Mouse (Mus musculus): Measurements from ENCODE around the gene Slc39a1. TPM values are rescaled to one million over a fixed set of nuclear protein-coding genes. Genes with fewer than 3 reads are reported as not detected.
"Not testable (repeated sequence)": the region's sequence is repeated elsewhere in the genome, so short reads cannot be mapped to it uniquely, and the experiment has no call there.

Slc39a1 gene
- total RNA-seq, 2 experiments from 2014 or later: 94.0 to 95.4 TPM

DNA sequence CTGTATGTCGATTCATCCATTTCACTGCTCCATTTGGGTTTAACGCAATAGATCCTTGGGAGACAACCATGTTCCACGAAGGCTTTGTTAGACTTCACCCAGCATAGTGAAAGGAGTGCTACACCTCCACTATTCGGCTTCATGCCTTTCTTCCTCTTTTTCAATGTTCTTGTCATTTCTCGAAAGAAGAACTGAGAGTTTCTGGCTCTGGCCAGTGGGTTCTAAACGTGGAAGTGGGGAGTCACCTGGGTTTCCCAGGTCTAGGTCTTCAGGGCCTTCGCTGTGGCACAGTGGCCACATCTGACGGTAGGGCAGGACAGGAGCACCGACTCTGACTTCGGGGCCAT lies 16.7 kb downstream of the Slc39a1 start:
- DNase-seq: no peak
- intact Hi-C loops (cut with DNase I): loop anchor here (2.0 kb wide), 1 partner anchor 108 kb away; no protein-coding TSS in a partner anchor

DNA sequence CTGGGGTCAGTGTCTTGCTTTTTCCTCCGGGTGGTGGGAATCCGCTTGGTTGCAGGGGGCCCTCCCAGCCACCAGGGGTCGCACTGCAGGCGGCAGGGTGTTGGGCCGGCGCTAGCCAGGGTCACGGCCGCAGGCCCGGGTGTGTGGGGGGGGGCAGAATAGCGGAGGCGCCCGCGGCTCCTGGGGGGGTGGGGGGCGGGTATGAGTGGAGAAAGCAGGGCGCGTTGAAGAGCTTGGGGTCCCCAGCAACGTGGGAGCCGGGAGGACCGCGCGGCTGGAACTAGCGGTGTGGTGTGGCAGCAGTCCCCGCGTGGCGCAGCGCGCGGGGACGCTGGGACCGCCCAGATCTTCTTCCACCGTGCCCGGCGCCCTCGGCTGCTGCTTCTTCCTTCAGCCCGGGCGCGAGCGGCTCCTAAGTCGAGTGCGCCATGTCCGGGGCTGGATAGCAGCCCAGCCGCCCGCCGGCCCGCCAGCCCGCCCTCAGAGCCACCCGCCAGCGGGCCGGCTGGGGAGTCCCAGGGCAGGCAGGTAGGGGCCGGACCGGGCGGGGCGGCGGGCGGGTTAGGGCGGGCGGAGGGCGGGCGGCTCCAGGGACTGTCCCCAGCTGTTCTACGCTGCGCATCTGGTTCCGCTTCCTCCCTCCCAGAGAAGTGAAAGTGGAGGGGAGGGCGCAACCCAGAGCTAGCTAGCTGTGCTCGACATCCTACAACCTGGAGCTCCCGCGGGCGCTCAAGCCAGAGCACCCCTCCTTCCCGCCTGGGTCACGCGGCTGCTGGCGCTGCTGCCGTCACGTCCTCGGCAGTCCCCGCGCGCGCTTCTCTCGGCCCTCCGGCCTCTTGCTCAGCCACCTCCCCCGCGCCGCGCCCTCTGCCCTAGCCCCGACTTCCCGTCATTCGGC lies 17.3 kb downstream of the Slc39a1 start, which contains the start of gene Dennd4b:
Gene Dennd4b (plus strand): TSS at position 152 of the 898 bp plus-strand sequence.
- peak; percentile 95 to 98 for DNase-seq
- intact Hi-C loops (cut with DNase I): loop anchor here (2.0 kb wide), 1 partner anchor 108 kb away; no protein-coding TSS in a partner anchor

DNA sequence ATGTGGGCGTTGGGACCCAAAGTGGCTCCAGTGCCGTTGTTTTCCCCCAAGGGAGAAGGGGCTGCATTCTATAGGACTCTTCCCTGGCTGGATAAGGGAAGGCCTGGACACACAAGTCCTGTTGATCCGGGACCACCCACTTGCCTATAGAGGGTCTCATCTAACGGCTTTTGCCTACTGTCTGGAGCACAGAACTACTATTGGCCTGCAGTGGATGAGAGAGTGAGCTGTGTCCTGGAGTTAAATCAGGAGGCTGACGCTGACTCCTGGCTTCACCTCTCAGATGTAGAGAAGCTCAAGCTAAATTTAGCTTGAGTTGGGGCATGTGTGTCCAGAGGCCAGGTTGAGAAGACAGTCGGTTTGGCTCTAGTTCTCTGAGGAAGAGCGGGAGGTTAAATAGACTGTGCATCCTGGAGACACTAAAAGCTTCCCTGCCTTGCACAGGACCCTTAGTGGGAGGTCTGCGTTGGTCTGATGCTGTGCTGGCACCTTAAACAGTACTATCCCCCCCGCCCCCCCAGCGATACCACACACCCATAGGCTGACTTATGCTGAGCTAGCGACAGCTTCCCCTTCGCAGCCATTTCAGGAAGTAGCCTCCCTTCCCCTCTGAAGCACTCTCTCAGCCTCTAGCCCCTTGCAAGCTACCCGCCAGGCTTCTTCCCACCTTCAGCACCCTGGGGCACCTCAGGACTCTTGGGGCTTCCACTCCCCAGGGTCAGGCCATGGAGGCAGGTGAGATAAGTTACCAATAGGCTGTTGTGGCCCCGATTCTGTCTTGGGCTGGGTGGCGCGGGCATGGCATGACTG lies 18.2 kb downstream of the Slc39a1 start:
- intact Hi-C loops (cut with DNase I): loop anchor here (2.0 kb wide), 1 partner anchor 107 kb away; no protein-coding TSS in a partner anchor
- DNase-seq: peak; percentile 25 to 33

DNA sequence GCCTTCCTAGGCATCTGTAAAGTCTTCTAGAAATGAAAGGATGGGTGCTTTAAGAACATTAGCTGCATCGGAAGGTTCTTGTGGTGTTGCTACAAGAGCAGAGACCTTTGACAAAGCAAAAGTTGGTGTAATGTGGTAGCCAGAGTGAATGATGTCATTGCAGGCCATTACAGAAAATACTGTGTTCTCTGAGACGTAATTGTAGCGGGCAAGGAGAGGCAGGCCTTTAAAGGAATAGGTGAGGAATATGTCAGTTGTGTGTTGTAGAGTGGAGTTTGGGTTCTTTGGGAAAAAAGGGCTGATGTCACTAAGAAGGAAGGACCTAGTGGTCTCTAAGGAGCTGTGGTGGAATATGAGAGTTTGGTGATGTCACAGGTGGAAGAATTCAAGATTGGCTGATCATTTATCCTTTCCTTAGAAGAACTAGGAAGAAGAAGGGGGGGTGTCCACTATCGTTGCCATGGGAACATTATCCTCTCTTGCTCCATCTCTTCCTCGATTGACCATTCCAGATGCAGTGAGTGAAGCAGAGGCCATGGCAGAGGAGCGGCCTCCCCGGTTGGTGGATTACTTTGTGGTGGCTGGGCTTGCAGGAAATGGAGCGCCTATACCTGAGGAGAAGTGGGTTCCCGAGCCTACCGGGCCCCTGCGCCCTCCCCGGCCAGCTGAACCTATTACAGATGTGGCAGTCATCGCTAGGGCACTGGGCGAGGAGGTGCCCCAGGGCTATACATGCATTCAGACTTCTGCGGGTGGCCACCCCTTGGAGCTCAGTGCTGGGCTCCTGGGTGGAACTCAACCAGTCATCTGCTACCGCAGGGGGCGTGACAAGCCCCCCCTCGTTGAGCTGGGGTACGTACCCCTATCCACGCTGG lies 19.2 kb downstream of the Slc39a1 start:
- intact Hi-C loops (cut with DNase I): no loop called here
- no peak for DNase-seq

DNA sequence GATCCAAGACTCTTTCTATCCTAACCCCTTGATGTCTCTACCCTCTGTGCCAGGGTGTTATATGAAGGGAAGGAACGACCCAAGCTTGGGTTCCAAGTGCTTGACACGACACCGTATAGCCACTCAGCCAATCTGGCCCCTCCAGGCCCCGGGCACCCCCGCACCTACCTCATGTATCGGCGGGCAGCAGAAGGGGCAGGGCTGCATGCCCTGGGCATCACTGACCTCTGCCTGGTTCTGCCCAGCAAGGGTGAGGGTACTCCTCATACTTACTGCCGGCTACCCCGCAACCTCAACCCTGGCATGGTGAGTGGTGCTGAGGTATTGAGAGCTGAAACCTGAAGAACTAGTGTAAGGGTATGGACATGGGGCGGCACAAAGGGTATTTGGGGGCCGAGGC lies 20.2 kb downstream of the Slc39a1 start:
- intact Hi-C loops (cut with DNase I): no loop called here
- no peak for DNase-seq

DNA sequence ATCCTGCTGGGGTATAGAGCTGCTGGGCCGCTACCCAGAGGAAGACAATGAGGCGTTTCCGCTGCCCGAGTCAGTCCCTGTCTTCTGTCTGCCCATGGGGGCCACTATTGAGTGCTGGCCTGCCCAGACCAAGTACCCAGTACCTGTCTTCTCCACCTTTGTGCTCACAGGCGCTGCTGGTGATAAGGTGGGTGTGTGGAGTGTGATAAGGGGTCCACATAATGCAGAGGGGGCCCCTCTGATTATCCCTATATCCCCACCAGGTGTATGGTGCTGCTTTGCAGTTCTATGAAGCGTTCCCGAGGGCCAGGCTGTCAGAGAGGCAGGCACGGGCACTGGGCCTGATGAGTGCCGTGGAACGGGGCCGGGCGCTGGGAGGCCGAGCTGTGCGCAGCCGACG lies 21.0 kb downstream of the Slc39a1 start:
- intact Hi-C loops (cut with DNase I): no loop called here
- DNase-seq: no peak

DNA sequence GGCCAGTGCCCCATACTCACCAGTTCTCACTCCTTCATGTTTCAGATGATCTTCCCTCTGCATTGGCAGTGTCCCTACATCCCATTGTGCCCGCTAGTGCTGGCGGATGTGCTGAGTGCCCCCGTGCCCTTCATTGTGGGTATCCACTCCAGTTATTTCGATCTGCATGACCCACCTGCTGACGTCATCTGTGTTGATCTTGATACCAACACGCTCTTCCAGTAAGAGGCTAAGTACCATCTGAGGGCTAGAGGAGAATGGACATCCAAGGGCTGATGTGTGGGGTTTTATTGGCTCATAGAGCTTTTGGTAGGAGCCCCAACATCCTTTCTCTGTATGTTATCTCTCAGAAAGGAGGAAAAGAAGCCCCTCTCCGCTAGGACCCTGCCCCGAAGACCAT lies 22.8 kb downstream of the Slc39a1 start:
- intact Hi-C loops (cut with DNase I): no loop called here
- DNase-seq: no peak

DNA sequence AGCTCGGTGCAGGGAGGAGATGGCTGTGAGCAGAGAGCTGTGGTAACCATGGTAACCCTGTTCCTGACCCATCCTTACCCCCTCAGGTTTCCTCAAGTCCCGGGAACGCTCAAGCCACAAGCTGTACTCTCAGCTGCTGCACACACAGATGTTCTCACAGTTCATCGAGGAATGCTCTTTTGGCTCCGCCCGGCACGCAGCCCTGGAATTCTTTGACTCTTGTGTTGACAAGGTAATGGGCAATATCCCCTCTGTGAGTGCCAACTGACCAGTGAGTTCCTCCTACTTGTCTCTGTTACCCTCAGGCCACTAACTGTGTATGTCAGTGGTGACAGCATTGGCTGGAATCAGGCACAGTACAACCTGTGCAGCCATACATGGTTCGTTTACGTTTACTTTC lies 24.2 kb downstream of the Slc39a1 start:
- intact Hi-C loops (cut with DNase I): no loop called here
- no peak for DNase-seq

DNA sequence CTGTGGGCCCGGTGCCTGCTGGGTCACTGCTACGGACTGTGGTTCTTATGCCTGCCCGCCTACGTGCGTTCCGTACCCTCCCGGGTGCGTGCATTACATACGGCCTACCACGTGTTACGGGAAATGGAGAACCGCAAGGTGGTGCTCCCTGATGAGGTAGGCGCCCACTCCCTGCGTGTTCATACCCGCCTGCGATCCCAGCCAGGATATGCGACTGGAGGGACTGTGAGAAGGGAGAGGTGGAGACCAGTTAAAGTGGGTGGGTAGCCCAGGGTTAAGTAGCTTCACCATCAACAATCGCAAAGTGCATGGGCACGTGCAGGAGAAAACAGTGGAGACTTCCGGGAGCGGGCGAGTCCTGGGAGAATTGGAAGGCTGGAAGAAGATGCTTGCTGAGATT lies 25.9 kb downstream of the Slc39a1 start:
- DNase-seq: no peak

DNA sequence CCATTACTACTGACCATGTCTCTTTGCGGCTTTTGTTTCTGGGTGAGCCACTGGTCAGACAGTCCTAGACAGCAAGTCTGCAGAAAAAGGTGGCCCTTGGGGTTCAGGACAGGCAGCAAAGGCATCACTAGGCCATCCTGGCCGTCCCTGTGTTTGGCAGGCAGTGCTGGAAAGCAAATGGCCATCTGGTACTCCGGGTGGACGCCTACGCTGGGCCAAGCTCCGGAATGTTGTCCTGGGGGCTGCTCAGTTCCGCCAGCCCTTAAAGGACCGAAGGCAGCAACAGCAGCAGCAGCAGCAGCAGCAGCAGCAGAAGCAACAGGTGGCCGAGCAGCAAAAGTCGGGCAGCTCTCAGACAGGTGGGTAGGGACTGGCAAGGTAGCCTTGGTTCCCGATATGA lies 27.3 kb downstream of the Slc39a1 start:
- intact Hi-C loops (cut with DNase I): no loop called here
- DNase-seq: no peak

More for the DNA sequence above, 25.9 kb downstream of the Slc39a1 start:
- intact Hi-C loops (cut with DNase I): no loop called here

DNA sequence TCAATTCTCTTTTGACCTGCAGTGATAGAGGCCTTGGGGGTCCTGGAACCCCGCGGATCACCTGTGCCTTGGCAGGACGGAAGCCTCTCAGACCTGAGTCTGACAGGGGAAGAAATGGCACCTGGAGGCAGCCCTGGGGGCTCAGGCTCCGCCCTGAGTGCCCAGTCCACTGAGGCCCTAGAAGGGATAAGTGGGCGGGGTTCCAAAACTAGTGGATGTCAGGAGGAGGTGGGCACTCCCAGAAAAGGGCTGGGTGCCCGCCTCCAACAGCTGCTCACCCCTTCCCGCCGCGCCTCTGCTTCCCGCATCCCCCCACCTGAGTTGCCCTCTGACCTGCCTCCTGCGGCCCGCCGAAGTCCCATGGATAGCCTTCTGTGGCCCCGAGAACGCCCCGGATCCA lies 28.9 kb downstream of the Slc39a1 start:
- DNase-seq: no peak
- intact Hi-C loops (cut with DNase I): no loop called here

DNA sequence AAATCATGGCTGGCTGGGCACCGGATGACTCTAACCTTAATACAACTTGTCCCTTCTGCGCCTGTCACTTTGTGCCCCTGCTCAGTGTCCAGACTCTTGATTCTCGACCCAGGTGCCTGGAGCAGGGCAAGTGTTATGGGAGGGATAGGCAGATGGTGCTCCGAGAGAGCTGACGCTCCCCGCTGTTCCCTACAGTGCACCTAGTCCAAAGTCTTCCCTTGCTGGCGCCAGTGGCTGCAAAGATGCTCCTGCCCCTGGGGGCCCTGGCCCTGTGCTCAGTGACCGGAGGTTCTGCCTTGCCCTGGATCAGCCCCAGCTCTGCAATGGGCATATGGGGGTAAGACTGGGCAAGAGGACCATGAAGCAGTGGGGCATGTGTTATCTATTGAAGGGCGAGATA lies 29.8 kb downstream of the Slc39a1 start:
- intact Hi-C loops (cut with DNase I): no loop called here
- no peak for DNase-seq

DNA sequence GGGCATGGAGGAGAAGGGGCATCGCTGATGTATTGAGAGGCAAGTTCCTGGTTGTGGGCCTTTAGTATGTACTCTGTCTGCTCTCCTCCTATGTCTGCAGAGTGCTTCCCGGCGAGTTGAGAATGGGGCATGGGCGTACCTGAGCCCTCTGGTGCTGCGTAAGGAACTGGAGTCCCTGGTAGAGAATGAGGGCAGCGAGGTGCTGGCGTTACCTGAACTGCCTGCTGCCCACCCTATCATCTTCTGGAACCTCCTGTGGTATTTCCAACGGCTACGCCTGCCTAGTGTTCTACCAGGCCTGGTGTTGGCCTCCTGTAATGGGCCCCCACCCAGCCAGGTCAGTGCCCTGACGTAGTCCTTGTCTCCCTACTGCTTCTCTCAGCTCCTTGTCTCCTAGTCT lies 30.2 kb downstream of the Slc39a1 start:
- no peak for DNase-seq
- intact Hi-C loops (cut with DNase I): no loop called here

DNA sequence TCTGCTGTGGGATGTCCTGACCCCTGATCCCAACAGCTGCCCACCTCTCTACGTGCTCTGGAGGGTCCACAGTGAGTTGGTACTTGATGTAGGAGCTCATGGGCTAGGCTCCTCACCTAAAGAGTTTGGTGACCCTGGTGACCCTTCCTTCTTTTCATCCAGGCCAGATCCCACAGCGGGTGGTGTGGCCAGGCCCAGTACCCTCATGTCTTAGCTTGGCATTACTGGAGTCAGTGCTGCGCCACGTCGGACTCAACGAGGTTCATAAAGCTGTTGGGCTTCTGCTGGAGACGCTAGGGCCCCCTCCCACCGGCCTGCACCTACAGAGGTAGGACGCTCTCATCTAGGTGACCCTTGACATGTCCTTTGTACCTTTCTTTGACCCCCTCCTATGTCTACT lies 31.2 kb downstream of the Slc39a1 start:
- DNase-seq: no peak
- intact Hi-C loops (cut with DNase I): no loop called here

DNA sequence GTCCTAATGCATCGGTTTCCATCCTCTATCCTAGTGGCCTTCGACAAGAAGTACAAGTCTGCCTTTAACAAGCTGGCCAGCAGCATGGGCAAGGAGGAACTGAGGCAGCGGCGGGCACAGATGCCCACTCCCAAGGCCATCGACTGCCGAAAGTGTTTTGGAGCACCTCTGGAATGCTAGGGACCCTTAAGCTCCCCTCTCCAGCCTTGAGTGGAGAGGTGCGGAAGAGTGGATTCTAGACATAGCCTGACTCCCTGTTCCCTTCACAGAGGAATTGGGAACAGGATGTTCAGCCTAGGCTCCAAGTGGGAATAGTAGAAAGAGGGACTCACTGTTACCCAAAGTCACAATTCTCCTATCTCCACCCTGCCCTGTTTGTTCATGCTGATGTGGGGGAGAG lies 31.8 kb downstream of the Slc39a1 start:
- intact Hi-C loops (cut with DNase I): no loop called here
- DNase-seq: no peak

DNA sequence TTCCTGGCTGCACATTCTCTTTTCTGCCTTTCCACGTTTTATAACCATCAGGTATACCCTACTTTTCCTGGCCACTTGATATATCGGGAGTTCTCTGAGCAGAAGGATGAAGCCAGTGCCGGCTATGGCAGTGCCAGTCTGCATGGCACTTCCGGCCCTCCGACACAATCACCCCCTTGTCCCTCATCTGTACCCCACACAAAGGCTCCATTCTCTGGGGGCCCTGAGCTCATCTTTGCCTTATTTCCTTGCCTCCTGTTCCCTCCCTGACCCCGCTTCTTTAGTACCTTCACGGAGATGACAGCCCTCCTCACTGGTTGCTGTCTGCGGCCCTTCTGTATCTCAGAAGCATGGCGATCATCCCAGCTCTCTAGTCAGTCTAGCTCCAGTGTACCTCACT lies 32.7 kb downstream of the Slc39a1 start:
- no peak for DNase-seq
- intact Hi-C loops (cut with DNase I): no loop called here

DNA sequence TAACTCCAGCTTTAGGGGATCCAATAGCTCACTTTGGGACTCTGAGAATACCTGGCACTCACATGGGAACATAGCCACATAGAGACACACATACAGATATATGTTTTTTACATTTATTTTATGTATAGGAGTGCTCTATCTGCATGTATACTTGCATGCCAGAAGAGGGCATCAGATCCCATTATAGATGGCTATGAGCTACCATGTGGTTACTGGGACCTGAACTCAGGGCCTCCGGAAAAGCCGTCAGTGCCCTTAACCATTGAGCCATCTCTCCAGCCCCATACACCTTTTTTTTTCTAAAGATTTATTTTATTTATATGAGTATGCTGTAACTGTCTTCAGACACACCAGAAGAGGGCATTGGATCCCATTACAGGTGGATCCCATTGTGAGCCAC lies 36.2 kb downstream of the Slc39a1 start:
- no peak for DNase-seq
- intact Hi-C loops (cut with DNase I): no loop called here

DNA sequence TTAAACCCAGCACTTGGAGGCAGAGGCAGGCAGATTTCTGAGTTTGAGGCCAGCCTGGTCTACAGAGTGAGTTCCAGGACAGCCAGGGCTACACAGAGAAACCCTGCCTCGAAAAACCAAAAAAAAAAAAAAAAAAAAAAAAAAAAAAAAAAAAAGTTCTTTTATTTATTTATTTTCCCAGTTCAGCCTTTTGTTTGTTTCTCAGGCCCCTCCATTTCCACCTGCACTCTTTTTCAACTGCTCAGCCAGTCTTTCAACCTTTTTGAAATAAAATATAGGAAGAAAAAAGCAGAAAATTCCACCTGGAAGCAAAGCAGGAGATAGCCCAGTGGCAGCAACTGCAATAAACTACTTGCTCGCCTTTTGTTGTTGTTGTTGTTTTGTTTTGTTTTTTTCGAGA lies 41.4 kb downstream of the Slc39a1 start:
- DNase-seq; intact Hi-C loops (cut with DNase I): not testable (repeated sequence)

DNA sequence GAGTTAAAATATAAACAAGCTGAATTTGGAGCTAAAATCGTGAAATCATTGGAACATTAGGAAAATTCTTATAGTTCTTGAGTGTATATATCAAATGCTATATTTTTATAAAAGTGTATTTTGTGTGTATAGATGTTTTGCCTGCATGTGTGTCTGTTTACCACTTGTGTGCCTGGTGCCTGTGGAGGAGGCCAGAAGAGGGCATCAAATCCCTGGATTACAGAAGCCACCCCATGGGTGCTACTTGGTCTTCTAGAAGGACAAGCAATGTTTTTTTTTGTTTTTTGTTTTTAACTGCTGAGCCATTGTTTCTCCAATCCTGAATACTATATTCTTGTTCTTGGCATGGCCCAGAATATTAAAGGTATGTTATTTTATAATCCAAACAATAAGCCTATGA lies 42.6 kb downstream of the Slc39a1 start:
- intact Hi-C loops (cut with DNase I): loop anchor here (5.0 to 10.0 kb wide), 2 partner anchors 82 to 174 kb away; partner anchors contain the start of gene Npr1

DNA sequence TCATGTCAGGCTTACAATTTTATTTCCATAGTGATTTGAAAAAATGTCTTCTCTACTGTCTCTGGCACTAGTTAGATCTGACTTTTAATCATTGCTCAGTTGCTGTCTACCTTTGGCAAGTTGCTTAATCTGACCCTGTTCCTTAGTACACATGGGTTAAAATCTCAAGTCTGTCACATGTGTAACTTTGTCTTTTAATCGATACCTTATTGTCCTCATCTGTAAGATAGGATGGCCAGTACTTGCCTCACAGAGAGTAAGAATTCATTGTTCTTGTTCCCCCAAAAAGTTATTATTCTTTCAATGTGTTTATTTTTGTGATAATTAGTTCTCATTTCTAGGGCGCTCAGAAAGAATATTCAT lies 44.0 kb downstream of the Slc39a1 start:
- no peak for DNase-seq
- intact Hi-C loops (cut with DNase I): loop anchor here (5.0 to 10.0 kb wide), 2 partner anchors 80 to 173 kb away; partner anchors contain the start of gene Npr1

More for the DNA sequence above, 42.6 kb downstream of the Slc39a1 start:
- DNase-seq: no peak
